Mouse (Mus musculus): ENCODE measurements around the gene Wdr54.

Wdr54 gene

GRCm38 (mm10) chr6:83107566-83108400 lies 48.4 kb downstream of the Wdr54 start:
- peak; percentile 81 for DNase-seq (ENCODE audit: low read depth in 2 of 2, low spot score in 2 of 2)

- no peak for DNase-seq (ENCODE audit: low read depth in 2 of 2, low spot score in 2 of 2)
Observed at GRCm38 (mm10) chr6:83104158-83104557, 52.0 kb downstream of the Wdr54 start.

- no peak for DNase-seq (ENCODE audit: low read depth in 2 of 2, low spot score in 2 of 2)
Observed at GRCm38 (mm10) chr6:83103130-83103650, 53.0 kb downstream of the Wdr54 start.

DNA sequence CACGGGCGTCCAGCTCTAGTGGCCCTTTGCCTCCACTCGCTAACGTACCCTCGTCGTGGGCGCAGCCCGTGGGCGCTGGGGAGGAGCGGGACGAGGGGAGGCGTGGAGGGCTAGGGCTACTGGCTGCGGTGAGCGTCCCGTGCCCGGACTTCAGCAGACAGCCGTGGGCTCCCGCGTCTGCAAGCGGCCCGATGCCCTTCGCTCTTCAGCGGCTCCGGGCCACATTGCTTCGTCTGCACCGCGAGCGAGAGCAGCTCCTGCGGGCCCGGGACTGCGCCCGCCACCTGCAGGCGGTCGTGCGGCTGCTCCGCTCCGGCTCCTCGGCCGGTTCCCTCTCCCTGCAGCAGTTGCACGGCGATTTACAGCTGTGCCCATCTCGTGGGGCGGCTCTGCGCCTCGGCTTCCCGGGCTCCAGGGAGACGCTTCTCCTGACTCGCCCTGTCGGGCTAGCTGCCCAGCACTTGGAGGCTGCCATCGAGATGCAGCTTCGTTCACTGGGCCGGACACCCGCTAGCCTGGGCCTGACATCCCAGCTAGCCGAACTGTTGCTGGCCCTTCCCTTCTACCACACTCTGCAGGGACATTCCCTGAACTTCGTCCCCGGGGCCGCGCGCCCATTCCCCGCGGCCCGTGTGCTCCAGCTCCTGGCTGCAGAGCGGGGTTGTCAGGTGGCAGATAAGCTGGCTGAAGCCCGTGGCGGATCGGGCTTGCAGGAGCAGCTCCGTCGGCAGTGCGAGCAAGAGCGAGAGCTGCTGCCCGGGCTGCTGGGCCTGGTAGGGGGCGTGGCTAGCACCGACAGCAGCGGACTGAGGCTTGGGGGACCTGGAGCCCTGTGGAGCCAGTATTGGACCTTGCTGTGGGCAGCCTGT lies 54.3 kb downstream of the Wdr54 start:
- DNase-seq (ENCODE audit: low read depth in 2 of 2, low spot score in 2 of 2): peak; percentile 62 to 63

- peak; percentile 81 to 85 for DNase-seq (ENCODE audit: low read depth in 2 of 2, low spot score in 2 of 2)
Observed at GRCm38 (mm10) chr6:83101316-83101687, 54.9 kb downstream of the Wdr54 start, which contains the start of the genes Ccdc142 and Gm42688. Gene Ccdc142, plus strand, starts transcription at chr6:83101601. Gene Gm42688, plus strand, starts transcription at chr6:83101617.

Measured in CD8-positive naive resting alpha-beta T cell, adult 2 months (primary cell).